Mouse (Mus musculus): ENCODE data around the gene Ggact. TPM values are rescaled to one million over a fixed set of nuclear protein-coding genes. Genes with fewer than 3 reads are reported as not detected.
A peak's percentile ranks its signal among the peaks of the same experiment; 100 is the strongest.

The Ggact gene
- polyA plus RNA-seq (2014; fragmentation: Nextera tagmentation; extraction: Ambion mirVana), result 11.6 and 15.0 TPM in 2 replicates

- Histone ChIP-seq H3K4me3 (ENCODE audit: low read depth, low read length) (peak within 1 kb of the TSS; percentile 76), H3K36me3 (ENCODE audit: control insufficient read depth, insufficient read depth, low read length) (no peaks in the 10 kb centered on the region), H3K27me3 (ENCODE audit: control insufficient read depth, insufficient read depth, low read length) (no peaks in the 10 kb centered on the region), H3K4me1 (ENCODE audit: control insufficient read depth, insufficient read depth, low read length) (no peaks in the 10 kb centered on the region), H3K9me3 (replicated peaks; ENCODE audit: control insufficient read depth, low read length) (no peaks in the 10 kb centered on the region), H3K9ac (ENCODE audit: low read depth, low read length) (peak within 1 kb of the TSS; percentile 83), H3K4me2 (peak within 1 kb of the TSS; percentile 80), H3K27ac (ENCODE audit: low read depth, low read length) (no peak within 1 kb of the TSS)
- no peak for ATAC-seq (replicated peaks; ENCODE audit: insufficient number of reproducible peaks, low FRiP score, low TSS enrichment)
- 75% methylated on average over 6 of the region's 6 CpGs for WGBS (ENCODE audit: insufficient replicate concordance)
Observed at GRCm38 (mm10) chr14:122913657-122914056, at the start of gene Ggact. TSS of gene Ggact (minus strand) at chr14:122913757.

DNA sequence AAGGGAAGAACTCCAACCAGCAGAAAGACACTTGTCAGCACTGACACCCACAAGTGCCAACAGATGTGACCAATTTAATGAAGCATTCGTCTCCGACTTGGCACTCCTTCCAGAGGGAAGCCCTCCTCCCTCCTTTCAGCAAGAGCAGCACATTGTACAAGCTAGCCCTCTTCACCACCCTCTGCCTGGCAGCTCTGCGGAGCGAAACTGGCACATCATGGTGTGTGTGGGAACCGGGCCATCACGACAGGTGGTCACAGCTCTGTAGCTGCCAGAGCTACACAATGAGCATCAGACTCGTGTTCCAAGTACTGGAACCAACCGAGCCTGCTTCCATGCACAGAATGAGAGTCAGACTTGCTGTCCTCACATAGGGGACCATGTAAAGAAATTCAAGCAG lies 44.4 kb upstream of the Ggact start:
- H3K9me3 ChIP-seq (replicated peaks; ENCODE audit: control insufficient read depth, low read length), result no peaks in the 10 kb centered on the region
- 83% methylated on average over 8 of the region's 8 CpGs for WGBS (ENCODE audit: insufficient replicate concordance)
- ATAC-seq (replicated peaks; ENCODE audit: insufficient number of reproducible peaks, low FRiP score, low TSS enrichment), result no peak
- peaks cover 2% of the 10 kb centered on the region; the same call in 1 of the 2 replicates for H3K36me3 ChIP-seq (ENCODE audit: control insufficient read depth, insufficient read depth, low read length)
- no peak overlapping the region for H3K4me3 ChIP-seq (ENCODE audit: low read depth, low read length)
- H3K27ac ChIP-seq (ENCODE audit: low read depth, low read length), result no peak overlapping the region
- no peak overlapping the region for H3K4me2 ChIP-seq
- H3K9ac ChIP-seq (ENCODE audit: low read depth, low read length), result no peak overlapping the region
- H3K4me1 ChIP-seq (ENCODE audit: control insufficient read depth, insufficient read depth, low read length), result no peaks in the 10 kb centered on the region
- H3K27me3 ChIP-seq (ENCODE audit: control insufficient read depth, insufficient read depth, low read length), result no peaks in the 10 kb centered on the region

DNA sequence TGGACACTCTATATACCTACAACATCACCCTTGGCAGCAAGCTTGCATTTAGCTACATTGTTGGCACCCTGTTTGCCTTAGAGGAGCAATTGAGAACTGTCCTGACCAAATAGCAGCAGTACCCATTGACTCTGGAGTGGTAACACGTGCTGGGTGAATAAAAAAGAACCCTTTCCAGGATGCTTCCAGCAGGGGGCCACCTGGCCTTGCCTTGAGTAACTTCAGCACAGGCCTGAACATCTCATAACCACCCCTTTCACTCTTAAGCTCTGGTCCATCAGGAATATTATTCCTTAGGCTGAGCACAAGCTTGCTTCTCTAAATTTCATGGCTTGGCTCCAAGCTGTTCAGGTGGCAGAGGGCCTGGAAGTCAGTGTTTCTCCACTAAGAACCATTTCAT lies 39.8 kb upstream of the Ggact start:
- no peaks in the 10 kb centered on the region for H3K4me1 ChIP-seq (ENCODE audit: control insufficient read depth, insufficient read depth, low read length)
- 11% methylated on average over 1 of the region's 1 CpGs for WGBS (ENCODE audit: insufficient replicate concordance)
- no peaks in the 10 kb centered on the region for H3K9me3 ChIP-seq (replicated peaks; ENCODE audit: control insufficient read depth, low read length)
- peak; percentile 31; the same call in 1 of the 2 replicates for ATAC-seq (replicated peaks; ENCODE audit: insufficient number of reproducible peaks, low FRiP score, low TSS enrichment)
- H3K27me3 ChIP-seq (ENCODE audit: control insufficient read depth, insufficient read depth, low read length), result no peaks in the 10 kb centered on the region
- no peak overlapping the region for H3K4me3 ChIP-seq (ENCODE audit: low read depth, low read length)
- H3K27ac ChIP-seq (ENCODE audit: low read depth, low read length), result no peak overlapping the region
- H3K9ac ChIP-seq (ENCODE audit: low read depth, low read length), result no peak overlapping the region
- H3K4me2 ChIP-seq, result no peak overlapping the region
- no peaks in the 10 kb centered on the region for H3K36me3 ChIP-seq (ENCODE audit: control insufficient read depth, insufficient read depth, low read length)

DNA sequence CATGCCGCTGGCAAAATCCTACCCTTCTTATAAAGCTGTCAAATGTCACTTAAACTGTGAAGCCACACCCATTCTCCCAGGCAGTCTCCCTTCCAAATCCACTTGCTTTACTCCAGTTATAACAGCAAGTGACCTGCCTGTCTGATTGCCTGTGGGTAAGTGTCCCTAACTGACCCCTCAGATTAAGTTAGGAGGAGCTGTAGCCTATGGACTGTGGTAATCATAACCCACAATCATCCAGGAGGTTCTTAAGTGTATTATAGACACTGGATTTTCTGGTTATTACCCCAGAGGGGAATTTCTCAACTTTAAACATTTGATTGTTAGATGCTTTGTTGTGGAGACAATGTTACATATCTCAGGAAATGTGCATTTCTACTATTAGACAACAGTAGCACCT lies 39.0 kb upstream of the Ggact start:
- no peaks in the 10 kb centered on the region for H3K36me3 ChIP-seq (ENCODE audit: control insufficient read depth, insufficient read depth, low read length)
- no peak overlapping the region for H3K9ac ChIP-seq (ENCODE audit: low read depth, low read length)
- no peak overlapping the region for H3K27ac ChIP-seq (ENCODE audit: low read depth, low read length)
- H3K4me3 ChIP-seq (ENCODE audit: low read depth, low read length), result no peak overlapping the region
- H3K4me1 ChIP-seq (ENCODE audit: control insufficient read depth, insufficient read depth, low read length), result no peaks in the 10 kb centered on the region
- H3K27me3 ChIP-seq (ENCODE audit: control insufficient read depth, insufficient read depth, low read length), result no peaks in the 10 kb centered on the region
- no peak overlapping the region for H3K4me2 ChIP-seq
- no peaks in the 10 kb centered on the region for H3K9me3 ChIP-seq (replicated peaks; ENCODE audit: control insufficient read depth, low read length)
- no peak for ATAC-seq (replicated peaks; ENCODE audit: insufficient number of reproducible peaks, low FRiP score, low TSS enrichment)
- WGBS (ENCODE audit: insufficient replicate concordance), result 86% methylated on average over 1 of the region's 1 CpGs

DNA sequence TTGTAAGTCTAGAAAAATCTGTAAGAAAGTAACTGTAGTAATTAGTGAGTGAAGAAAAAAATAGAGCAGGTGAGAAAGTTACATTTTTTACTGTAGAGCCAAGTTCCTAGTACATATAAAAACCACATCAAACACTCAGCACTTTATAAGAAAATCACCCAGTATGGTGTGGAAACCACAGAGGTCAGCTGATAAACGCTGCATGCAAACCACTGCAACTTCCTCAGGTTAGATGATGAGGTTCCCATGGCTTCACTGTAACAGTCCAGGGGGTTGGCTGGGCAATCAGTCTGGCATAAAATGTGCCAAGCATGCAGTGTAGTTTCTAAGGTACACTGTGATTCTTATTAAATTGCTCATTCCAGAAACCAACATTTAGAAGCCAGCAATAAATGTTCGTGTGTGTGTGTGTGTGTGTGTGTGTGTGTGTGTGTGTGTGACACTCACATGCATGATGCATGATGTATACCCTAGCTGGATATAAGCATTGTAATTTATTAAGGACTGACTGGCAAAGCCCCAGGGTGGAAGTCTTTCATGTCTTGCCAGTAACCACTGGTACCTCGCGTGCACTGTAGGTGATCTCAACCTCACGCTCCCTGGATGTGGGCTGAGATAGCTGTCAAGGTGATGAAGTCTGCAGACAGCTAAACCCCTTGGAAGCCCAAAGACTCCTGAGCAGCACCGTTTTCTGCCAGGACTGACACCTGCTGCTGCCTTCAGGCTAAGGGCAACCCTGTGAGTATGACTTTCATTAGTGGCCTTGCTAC lies 38.3 kb upstream of the Ggact start:
- H3K4me1 ChIP-seq (ENCODE audit: control insufficient read depth, insufficient read depth, low read length), result no peaks in the 10 kb centered on the region
- H3K9me3 ChIP-seq (replicated peaks; ENCODE audit: control insufficient read depth, low read length), result no peaks in the 10 kb centered on the region
- WGBS (ENCODE audit: insufficient replicate concordance), result 78% methylated on average over 6 of the region's 6 CpGs
- no peak overlapping the region for H3K9ac ChIP-seq (ENCODE audit: low read depth, low read length)
- no peaks in the 10 kb centered on the region for H3K27me3 ChIP-seq (ENCODE audit: control insufficient read depth, insufficient read depth, low read length)
- no peak overlapping the region for H3K4me3 ChIP-seq (ENCODE audit: low read depth, low read length)
- no peaks in the 10 kb centered on the region for H3K36me3 ChIP-seq (ENCODE audit: control insufficient read depth, insufficient read depth, low read length)
- H3K27ac ChIP-seq (ENCODE audit: low read depth, low read length), result no peak overlapping the region
- H3K4me2 ChIP-seq, result no peak overlapping the region
- ATAC-seq (replicated peaks; ENCODE audit: insufficient number of reproducible peaks, low FRiP score, low TSS enrichment), result no peak

- Histone ChIP-seq H3K36me3 (ENCODE audit: control insufficient read depth, insufficient read depth, low read length) (no peaks in the 10 kb centered on the region), H3K4me2 (no peak overlapping the region), H3K27ac (ENCODE audit: low read depth, low read length) (no peak overlapping the region), H3K4me1 (ENCODE audit: control insufficient read depth, insufficient read depth, low read length) (no peaks in the 10 kb centered on the region), H3K9me3 (replicated peaks; ENCODE audit: control insufficient read depth, low read length) (no peaks in the 10 kb centered on the region), H3K9ac (ENCODE audit: low read depth, low read length) (no peak overlapping the region), H3K27me3 (ENCODE audit: control insufficient read depth, insufficient read depth, low read length) (no peaks in the 10 kb centered on the region), H3K4me3 (ENCODE audit: low read depth, low read length) (no peak overlapping the region)
- ATAC-seq (replicated peaks; ENCODE audit: insufficient number of reproducible peaks, low FRiP score, low TSS enrichment), result no peak
- WGBS (ENCODE audit: insufficient replicate concordance), result 89% methylated on average over 1 of the region's 1 CpGs
Observed at GRCm38 (mm10) chr14:122950915-122951314, 37.4 kb upstream of the Ggact start.

GRCm38 (mm10) chr14:122943475-122943853 lies 29.9 kb upstream of the Ggact start:
- no peak overlapping the region for H3K27ac ChIP-seq (ENCODE audit: low read depth, low read length)
- WGBS (ENCODE audit: insufficient replicate concordance), result 91% methylated on average over 3 of the region's 3 CpGs
- no peak overlapping the region for H3K4me3 ChIP-seq (ENCODE audit: low read depth, low read length)
- ATAC-seq (replicated peaks; ENCODE audit: insufficient number of reproducible peaks, low FRiP score, low TSS enrichment), result no peak
- H3K9ac ChIP-seq (ENCODE audit: low read depth, low read length), result no peak overlapping the region
- no peaks in the 10 kb centered on the region for H3K4me1 ChIP-seq (ENCODE audit: control insufficient read depth, insufficient read depth, low read length)
- no peaks in the 10 kb centered on the region for H3K9me3 ChIP-seq (replicated peaks; ENCODE audit: control insufficient read depth, low read length)
- no peak overlapping the region for H3K4me2 ChIP-seq
- H3K36me3 ChIP-seq (ENCODE audit: control insufficient read depth, insufficient read depth, low read length), result no peaks in the 10 kb centered on the region
- H3K27me3 ChIP-seq (ENCODE audit: control insufficient read depth, insufficient read depth, low read length), result no peaks in the 10 kb centered on the region

GRCm38 (mm10) chr14:122942757-122943474 lies 29.4 kb upstream of the Ggact start:
- H3K27me3 ChIP-seq (ENCODE audit: control insufficient read depth, insufficient read depth, low read length), result no peaks in the 10 kb centered on the region
- WGBS (ENCODE audit: insufficient replicate concordance), result 82% methylated on average over 4 of the region's 4 CpGs
- H3K9me3 ChIP-seq (replicated peaks; ENCODE audit: control insufficient read depth, low read length), result no peaks in the 10 kb centered on the region
- ATAC-seq (replicated peaks; ENCODE audit: insufficient number of reproducible peaks, low FRiP score, low TSS enrichment), result no peak
- H3K27ac ChIP-seq (ENCODE audit: low read depth, low read length), result no peak overlapping the region
- no peak overlapping the region for H3K4me3 ChIP-seq (ENCODE audit: low read depth, low read length)
- H3K36me3 ChIP-seq (ENCODE audit: control insufficient read depth, insufficient read depth, low read length), result no peaks in the 10 kb centered on the region
- no peak overlapping the region for H3K9ac ChIP-seq (ENCODE audit: low read depth, low read length)
- H3K4me2 ChIP-seq, result no peak overlapping the region
- H3K4me1 ChIP-seq (ENCODE audit: control insufficient read depth, insufficient read depth, low read length), result no peaks in the 10 kb centered on the region
